Mouse (Mus musculus) MEL (cell line): ENCODE data around the gene Frmd4a. TPM values are rescaled to one million over a fixed set of nuclear protein-coding genes. Genes with fewer than 3 reads are reported as not detected.

Experiments used
- DNase-seq: peaks from one replicate; pipeline ENCODE4 v3.0.0; 2011; ENCODE audit warnings: low read depth, low spot score
- H3K27ac ChIP-seq: 2 replicates; pipeline ENCODE4 v1.5.1; 2012; ENCODE audit warnings: low read depth, mild to moderate bottlenecking, control low read depth, low read length, moderate library complexity; ENCODE audit not compliant: control insufficient read depth
- H3K27me3 ChIP-seq, 2 experiments: fragments of 150-350 bp in 1 of 2; sonication (generic) in 1 of 2; 2 replicates each; pipeline ENCODE4 v1.6.1; 2012; ENCODE audit warnings: low read length in 2 of 2, mild to moderate bottlenecking in 2 of 2, improper control_type of control experiment in 1 of 2, moderate library complexity in 1 of 2; ENCODE audit not compliant: insufficient read depth in 2 of 2, control insufficient read depth in 1 of 2
- H3K36me3 ChIP-seq, 2 experiments: 2 replicates each; pipeline ENCODE4 v1.6.1; 2012 to 2014; ENCODE audit warnings: low read length in 2 of 2, improper control_type of control experiment in 1 of 2, inconsistent platforms in 1 of 2, mild to moderate bottlenecking in 1 of 2; ENCODE audit not compliant: insufficient read depth in 2 of 2, control insufficient read depth in 1 of 2
- H3K4me1 ChIP-seq, 2 experiments: fragments of 150-350 bp in 1 of 2; sonication (generic) in 1 of 2; 2 replicates each; pipeline ENCODE4 v1.6.1; 2012; ENCODE audit warnings: low read length in 2 of 2, improper control_type of control experiment in 1 of 2, mild to moderate bottlenecking in 1 of 2; ENCODE audit not compliant: insufficient read depth in 2 of 2, control insufficient read depth in 1 of 2
- H3K4me3 ChIP-seq, 2 experiments: fragments of 150-350 bp in 1 of 2; sonication (generic) in 1 of 2; 2 replicates each; pipeline ENCODE4 v1.5.1; 2012; ENCODE audit warnings: low read depth in 2 of 2, low read length in 2 of 2, mild to moderate bottlenecking in 2 of 2, moderate library complexity in 2 of 2, control low read depth in 1 of 2, improper control_type of control experiment in 1 of 2; ENCODE audit not compliant: control insufficient read depth in 1 of 2, insufficient read depth in 1 of 2
- H3K79me2 ChIP-seq: 2 replicates; pipeline ENCODE4 v1.6.1; 2012; ENCODE audit warnings: mild to moderate bottlenecking, low read length, moderate library complexity; ENCODE audit not compliant: control insufficient read depth, poor library complexity, insufficient read depth
- H3K9ac ChIP-seq: 2 replicates; pipeline ENCODE4 v1.6.1; 2012; ENCODE audit warnings: low read depth, mild to moderate bottlenecking, control low read depth, low read length, moderate library complexity; ENCODE audit not compliant: control insufficient read depth, poor library complexity, severe bottlenecking
- H3K9me3 ChIP-seq: fragments of 150-350 bp; sonication (generic); replicated peaks from 2 replicates; pipeline ENCODE4 v1.6.1; 2012; ENCODE audit warnings: mild to moderate bottlenecking, low read length, improper control_type of control experiment, moderate library complexity; ENCODE audit not compliant: insufficient read depth
- CHD1 ChIP-seq: IDR thresholded peaks from 2 replicates; pipeline ENCODE4 v1.6.1; 2012; ENCODE audit warnings: low read depth, mild to moderate bottlenecking, inconsistent platforms, low read length, improper control_type of control experiment
- CTCF ChIP-seq, 3 experiments: IDR thresholded peaks in 2 of 3; conservative IDR thresholded peaks in 1 of 3; 2 replicates each; pipeline ENCODE4 v1.5.1; 2011 to 2012; ENCODE audit warnings: low read length in 3 of 3, low read depth in 2 of 3, mild to moderate bottlenecking in 2 of 3, improper control_type of control experiment in 1 of 3, inconsistent platforms in 1 of 3, mixed read lengths in 1 of 3, moderate library complexity in 1 of 3; ENCODE audit not compliant: control insufficient read depth in 1 of 3, insufficient read depth in 1 of 3, poor library complexity in 1 of 3, severe bottlenecking in 1 of 3
- E2F4 ChIP-seq: IDR thresholded peaks from 2 replicates; pipeline ENCODE4 v1.6.1; 2011; ENCODE audit warnings: low read depth, low read length, improper control_type of control experiment, borderline replicate concordance
- GABPA ChIP-seq: IDR thresholded peaks from 2 replicates; pipeline ENCODE4 v1.6.1; 2012; ENCODE audit warnings: low read depth, mild to moderate bottlenecking, inconsistent platforms, low read length, improper control_type of control experiment, moderate library complexity
- KAT2A ChIP-seq: conservative IDR thresholded peaks from 2 replicates; pipeline ENCODE4 v1.6.1; 2012; ENCODE audit warnings: low read depth, low read length, improper control_type of control experiment, inconsistent platforms
- MAX ChIP-seq: IDR thresholded peaks from 2 replicates; pipeline ENCODE4 v1.6.1; 2011; ENCODE audit warnings: low read length, improper control_type of control experiment
- MEF2A ChIP-seq: IDR thresholded peaks from 2 replicates; pipeline ENCODE4 v1.6.1; 2014; ENCODE audit warnings: low read depth, mild to moderate bottlenecking, inconsistent platforms, low read length, improper control_type of control experiment; ENCODE audit not compliant: poor library complexity, insufficient replicate concordance, severe bottlenecking; ENCODE audit errors: extremely low read depth
- NRF1 ChIP-seq: IDR thresholded peaks from 2 replicates; pipeline ENCODE4 v1.6.1; 2014; ENCODE audit warnings: low read depth, mild to moderate bottlenecking, inconsistent platforms, low read length, improper control_type of control experiment, moderate library complexity; ENCODE audit not compliant: poor library complexity, insufficient read depth, severe bottlenecking
- RAD21 ChIP-seq: IDR thresholded peaks from 2 replicates; pipeline ENCODE4 v1.6.1; 2011; ENCODE audit warnings: mild to moderate bottlenecking, low read depth, low read length, improper control_type of control experiment
- RCOR1 ChIP-seq: IDR thresholded peaks from 2 replicates; pipeline ENCODE4 v1.6.1; 2012; ENCODE audit warnings: low read depth, mild to moderate bottlenecking, inconsistent platforms, low read length, improper control_type of control experiment
- SIN3A ChIP-seq: IDR thresholded peaks from 2 replicates; pipeline ENCODE4 v1.6.1; 2012; ENCODE audit warnings: low read length, improper control_type of control experiment, inconsistent platforms
- SMC3 ChIP-seq: IDR thresholded peaks from 2 replicates; pipeline ENCODE4 v1.6.1; 2011; ENCODE audit warnings: low read depth, low read length, improper control_type of control experiment
- TBP ChIP-seq: IDR thresholded peaks from 2 replicates; pipeline ENCODE4 v1.8.0; 2011; ENCODE audit warnings: low read depth, low read length, improper control_type of control experiment
- TCF12 ChIP-seq: IDR thresholded peaks from 2 replicates; pipeline ENCODE4 v1.6.1; 2014; ENCODE audit warnings: low read depth, mild to moderate bottlenecking, inconsistent platforms, low read length, improper control_type of control experiment, moderate library complexity
- UBTF ChIP-seq: IDR thresholded peaks from 2 replicates; pipeline ENCODE4 v1.6.1; 2012; ENCODE audit warnings: low read depth, mild to moderate bottlenecking, inconsistent platforms, low read length, improper control_type of control experiment, moderate library complexity, borderline replicate concordance; ENCODE audit not compliant: insufficient read depth
- USF1 ChIP-seq: IDR thresholded peaks from 2 replicates; pipeline ENCODE4 v1.6.1; 2014; ENCODE audit warnings: low read depth, mild to moderate bottlenecking, inconsistent platforms, low read length, improper control_type of control experiment, moderate library complexity
- ZC3H11A ChIP-seq: IDR thresholded peaks from 2 replicates; pipeline ENCODE4 v1.6.1; 2012; ENCODE audit warnings: low read depth, mild to moderate bottlenecking, inconsistent platforms, low read length, improper control_type of control experiment
- ZMIZ1 ChIP-seq: IDR thresholded peaks from 2 replicates; pipeline ENCODE4 v1.6.1; 2012; ENCODE audit warnings: low read depth, mild to moderate bottlenecking, inconsistent platforms, low read length, improper control_type of control experiment, moderate library complexity
- ZNF384 ChIP-seq: IDR thresholded peaks from 2 replicates; pipeline ENCODE4 v1.6.1; 2012; ENCODE audit warnings: low read depth, mild to moderate bottlenecking, inconsistent platforms, low read length, improper control_type of control experiment
- polyA plus RNA-seq, 2 experiments: library from polyadenylated mRNA; stranded (reverse) in 1 of 2; unstranded in 1 of 2; fragments of >175 nt in 1 of 2; fragments of >200 nt in 1 of 2; gene quantifications; 2 replicates each; pipeline versions ENCODE4 v1.2.1 to v1.2.4; 2012; ENCODE audit warnings: low replicate concordance in 2 of 2, low read depth in 1 of 2; ENCODE audit not compliant: insufficient read length in 2 of 2, insufficient read depth in 1 of 2, missing spikeins in 1 of 2
- total RNA-seq: library from RNA; depleted of rRNA; stranded (reverse); fragments of 300-350 nt; gene quantifications from 2 replicates; pipeline ENCODE4 v1.2.3, GENCODE M21; 2012

Frmd4a gene
- total and polyA plus RNA-seq, 3 experiments = 6.4 to 14.4 TPM; not detected in 1

GRCm38 (mm10) chr2:4499916-4500315, 482.4 kb downstream of the Frmd4a start:
- H3K9ac ChIP-seq = no peak overlapping the region
- H3K79me2 ChIP-seq = no peaks in the 10 kb centered on the region
- no peak for DNase-seq
- no peaks in the 10 kb centered on the region for H3K9me3 ChIP-seq
- H3K27me3 ChIP-seq = no peaks in the 10 kb centered on the region
- H3K36me3 ChIP-seq = peaks cover 0 to 3% of the 10 kb centered on the region in 2 experiments; a peak in 2 of 4 replicates
- no peak overlapping the region for H3K4me3 ChIP-seq
- no peak overlapping the region for H3K27ac ChIP-seq
- TF ChIP-seq NRF1 = no peak
- no peak for TF ChIP-seq USF1
- no peak for TF ChIP-seq MEF2A
- TF ChIP-seq, all 39 proteins: peak for 0
- peaks cover 0 to 9% of the 10 kb centered on the region in 2 experiments; a peak in 1 of 4 replicates for H3K4me1 ChIP-seq

- H3K4me3 ChIP-seq = no peak overlapping the region
- TF ChIP-seq RAD21 (no peak), ZMIZ1 (no peak), ZNF384 (no peak), ZC3H11A (no peak), SMC3 (no peak), USF1 (no peak), UBTF (no peak), MEF2A (no peak), RCOR1 (no peak), TBP (no peak), TCF12 (no peak), KAT2A (no peak), CTCF (IDR thresholded peaks at IDR 0.05 in 2 of 3, conservative IDR thresholded peaks at IDR 0.05 in 1 of 3; ENCODE audit: control insufficient read depth in 1 of 3, insufficient read depth in 1 of 3, low read depth in 2 of 3, low read length in 3 of 3, poor library complexity in 1 of 3, severe bottlenecking in 1 of 3) (no peak), NRF1 (no peak), GABPA (no peak), E2F4 (no peak), SIN3A (no peak), CHD1 (no peak), MAX (no peak)
- TF ChIP-seq, all 39 proteins: peak for 0
- Histone ChIP-seq H3K27ac (no peak overlapping the region), H3K27me3 (peaks cover 0 to 2% of the 10 kb centered on the region in 2 experiments; a peak in 1 of 4 replicates), H3K9ac (no peak overlapping the region), H3K9me3 (no peaks in the 10 kb centered on the region), H3K79me2 (no peaks in the 10 kb centered on the region), H3K36me3 (peaks cover 0 to 3% of the 10 kb centered on the region in 2 experiments; a peak in 2 of 4 replicates), H3K4me1 (peaks cover 0 to 5% of the 10 kb centered on the region in 2 experiments; a peak in 1 of 4 replicates)
- no peak for DNase-seq
These were observed 483.9 kb downstream of the Frmd4a start for GRCm38 (mm10) chr2:4501257-4502027.
